Comparison of ENCODE assay signal across 10 mouse cellular contexts in the genomic region with DNA sequence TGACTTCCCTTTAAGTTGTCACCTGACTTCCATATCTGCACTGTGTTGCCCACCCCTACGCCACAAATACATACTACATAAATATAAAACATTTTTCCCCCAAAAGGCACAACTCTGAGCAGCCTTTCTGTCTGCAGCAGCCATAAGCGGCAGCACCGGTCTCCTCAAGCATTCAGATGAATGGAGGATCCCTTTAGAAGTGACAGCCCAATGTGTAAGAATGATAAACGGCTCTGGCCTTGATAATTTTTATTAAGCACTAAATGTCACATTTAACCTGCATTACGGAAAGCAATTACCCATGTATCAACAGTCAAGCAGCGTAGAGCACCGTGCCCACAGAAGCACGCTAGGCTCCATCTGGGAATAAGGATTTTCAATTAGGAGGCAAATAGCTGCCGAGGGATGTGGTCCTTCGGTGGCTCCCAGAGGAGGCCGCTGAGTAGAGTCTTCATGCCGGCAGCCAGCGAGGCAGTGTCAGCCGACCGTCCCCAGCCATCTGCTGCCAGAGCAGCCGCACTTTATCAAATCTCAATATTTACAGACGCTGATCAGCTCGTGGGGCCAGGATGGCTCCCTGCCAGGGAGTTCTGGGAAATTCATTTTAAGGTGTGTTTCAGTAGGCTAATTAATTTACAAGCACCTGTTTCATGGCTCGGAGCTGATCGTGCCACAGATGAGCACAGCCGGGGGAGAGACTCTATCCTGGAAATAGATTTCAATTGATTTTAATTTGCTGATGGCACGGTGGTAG.
A peak's percentile ranks its signal among the peaks of the same experiment; 100 is the strongest.
DNase-seq lines count a peak whose midpoint lies in the region; ATAC-seq lines count a peak whose summit lies in the region.
"Had no signal": no experiment of that assay in that cellular context is flagged by ENCODE, and none has a peak within 500 bp of the region (broad histone marks: within the 10 kb centered on the region; RNA-seq: fewer than 3 reads in every experiment).

No protein-coding gene starts in this region.

- H3K9me3 ChIP-seq in neural tube, embryonic 11.5 days (ENCODE audit: control insufficient read depth, low read length), result no peaks in the 10 kb centered on the region
- no peaks in the 10 kb centered on the region for H3K9me3 ChIP-seq in forebrain, embryonic 16.5 days (ENCODE audit: control insufficient read depth, low read length)
- H3K9me3 ChIP-seq in intestine, embryonic 16.5 days (ENCODE audit: control insufficient read depth, low read length), result no peaks in the 10 kb centered on the region
- H3K9me3 ChIP-seq in stomach, embryonic 15.5 days, result no peaks in the 10 kb centered on the region
- H3K9me3 ChIP-seq: liver, embryonic 15.5 days had no signal

- no peak overlapping the region for H3K4me2 ChIP-seq in neural tube, embryonic 11.5 days (ENCODE audit: low read depth)
- peak overlapping the region; percentile 21; the same call in 1 of the 2 replicates for H3K4me2 ChIP-seq in forebrain, embryonic 16.5 days (ENCODE audit: low read length)
- H3K4me2 ChIP-seq in intestine, embryonic 16.5 days (ENCODE audit: low read depth, low read length), result peak overlapping the region; percentile 30; the same call in 1 of the 2 replicates
- H3K4me2 ChIP-seq in stomach, embryonic 15.5 days, result peak overlapping the region; percentile 10; the same call in 1 of the 2 replicates
- H3K4me2 ChIP-seq: heart, embryonic 12.5 days; liver, embryonic 15.5 days had no signal

- H3K4me1 ChIP-seq in neural tube, embryonic 11.5 days (ENCODE audit: control insufficient read depth, insufficient read depth, low read length), result no peaks in the 10 kb centered on the region
- H3K4me1 ChIP-seq in forebrain, embryonic 16.5 days (replicated peaks; ENCODE audit: control insufficient read depth, insufficient read depth, low read length), result peaks cover 16% of the 10 kb centered on the region; the same call in 1 of the 2 replicates
- H3K4me1 ChIP-seq in intestine, embryonic 16.5 days (ENCODE audit: control insufficient read depth, insufficient read depth, low read length), result peaks cover 9% of the 10 kb centered on the region; the same call in 1 of the 2 replicates
- 0 out of 2 replicates have a peak, but pooled peaks cover 3% of the 10 kb centered on the region for H3K4me1 ChIP-seq in stomach, embryonic 15.5 days
- H3K4me1 ChIP-seq: liver, embryonic 15.5 days had no signal

- ATAC-seq in neural tube, embryonic 11.5 days (ENCODE audit: insufficient read depth, low FRiP score, low TSS enrichment), result peak; percentile 45; the same call in 1 of the 2 replicates
- ATAC-seq in forebrain, embryonic 16.5 days, result peak; percentile 57
- peak; percentile 48; the same call in 1 of the 2 replicates for ATAC-seq in intestine, embryonic 16.5 days
- no peak for ATAC-seq in stomach, embryonic 15.5 days (ENCODE audit: insufficient read depth, low FRiP score, low read depth)

- WGBS in neural tube, embryonic 11.5 days, result 63% methylated on average over 22 of the region's 22 CpGs
- 38% methylated on average over 22 of the region's 22 CpGs for WGBS in forebrain, embryonic 16.5 days
- 33% methylated on average over 22 of the region's 22 CpGs for WGBS in intestine, embryonic 16.5 days
- 39% methylated on average over 22 of the region's 22 CpGs for WGBS in stomach, embryonic 15.5 days

- no peak overlapping the region for H3K4me3 ChIP-seq in neural tube, embryonic 11.5 days (ENCODE audit: low read depth, low read length)
- H3K4me3 ChIP-seq in forebrain, embryonic 16.5 days (replicated peaks; ENCODE audit: low read length), result no peak overlapping the region
- H3K4me3 ChIP-seq in intestine, embryonic 16.5 days (ENCODE audit: low read length), result no peak overlapping the region
- no peak overlapping the region for H3K4me3 ChIP-seq in stomach, embryonic 15.5 days (replicated peaks)
- H3K4me3 ChIP-seq: heart, embryonic 12.5 days; liver, embryonic 15.5 days had no signal

- peak; percentile 62 for DNase-seq in neural tube, embryonic 11.5 days (ENCODE audit: low spot score)
- DNase-seq in neural tube, embryonic 10.5 days (ENCODE audit: extremely low spot score, low spot score), result no peak
- no peak for DNase-seq in embryo, embryonic 10 days (ENCODE audit: low spot score)
- no peak for DNase-seq in adrenal gland, adult 2 months
- DNase-seq: kidney, adult 2 months had no signal

- no peak overlapping the region for H3K27ac ChIP-seq in neural tube, embryonic 11.5 days (ENCODE audit: low read depth, low read length)
- H3K27ac ChIP-seq in forebrain, embryonic 16.5 days (ENCODE audit: low read length), result no peak overlapping the region
- H3K27ac ChIP-seq in intestine, embryonic 16.5 days (ENCODE audit: low read length), result no peak overlapping the region
- H3K27ac ChIP-seq in stomach, embryonic 15.5 days, result no peak overlapping the region
- H3K27ac ChIP-seq: liver, embryonic 15.5 days had no signal

- no peaks in the 10 kb centered on the region for H3K36me3 ChIP-seq in neural tube, embryonic 11.5 days (ENCODE audit: control insufficient read depth, insufficient read depth, low read length)
- no peaks in the 10 kb centered on the region for H3K36me3 ChIP-seq in forebrain, embryonic 16.5 days (ENCODE audit: control insufficient read depth, insufficient read depth)
- no peaks in the 10 kb centered on the region for H3K36me3 ChIP-seq in intestine, embryonic 16.5 days (ENCODE audit: control insufficient read depth, insufficient read depth, low read length)
- no peaks in the 10 kb centered on the region for H3K36me3 ChIP-seq in stomach, embryonic 15.5 days
- H3K36me3 ChIP-seq: heart, embryonic 12.5 days; liver, embryonic 15.5 days had no signal

- H3K9ac ChIP-seq in neural tube, embryonic 11.5 days (ENCODE audit: low read length), result no peak overlapping the region
- H3K9ac ChIP-seq in forebrain, embryonic 16.5 days (replicated peaks; ENCODE audit: low read depth, low read length), result no peak overlapping the region
- no peak overlapping the region for H3K9ac ChIP-seq in intestine, embryonic 16.5 days (ENCODE audit: low read depth, low read length)
- no peak overlapping the region for H3K9ac ChIP-seq in stomach, embryonic 15.5 days
- H3K9ac ChIP-seq: heart, embryonic 12.5 days; liver, embryonic 15.5 days had no signal

- peaks cover 5% of the 10 kb centered on the region for H3K27me3 ChIP-seq in neural tube, embryonic 11.5 days (ENCODE audit: control insufficient read depth, insufficient read depth, low read length)
- H3K27me3 ChIP-seq in forebrain, embryonic 16.5 days (replicated peaks; ENCODE audit: control insufficient read depth, insufficient read depth, low read length), result no peaks in the 10 kb centered on the region
- peaks cover 4% of the 10 kb centered on the region; the same call in 1 of the 2 replicates for H3K27me3 ChIP-seq in intestine, embryonic 16.5 days (replicated peaks; ENCODE audit: control insufficient read depth, insufficient read depth, low read length)
- no peaks in the 10 kb centered on the region for H3K27me3 ChIP-seq in stomach, embryonic 15.5 days (replicated peaks)
- H3K27me3 ChIP-seq: heart, embryonic 12.5 days; liver, embryonic 15.5 days had no signal
